Mouse (Mus musculus): ENCODE results near the gene Nr2e1. TPM values are rescaled to one million over a fixed set of nuclear protein-coding genes. Genes with fewer than 3 reads are reported as not detected.

Nr2e1 gene
- polyA plus RNA-seq, 1 experiment = not detected

- H3K27me3 ChIP-seq (ENCODE audit: control insufficient read depth, insufficient read depth, insufficient read length) = peaks cover 96% of the 10 kb centered on the region
- no peak overlapping the region for H3ac ChIP-seq (ENCODE audit: control insufficient read depth, insufficient read length, low read depth)
- H3K79me2 ChIP-seq (ENCODE audit: control insufficient read depth, insufficient read depth) = no peaks in the 10 kb centered on the region
- H3K36me3 ChIP-seq (ENCODE audit: control insufficient read depth, insufficient read depth) = no peaks in the 10 kb centered on the region
- H3K4me3 ChIP-seq (ENCODE audit: insufficient read depth, poor library complexity, severe bottlenecking) = no peak overlapping the region
- no peak for TF ChIP-seq MYOD1 (IDR thresholded peaks at IDR 0.05; ENCODE audit: control insufficient read depth, insufficient read length, low read depth)
- no peak for TF ChIP-seq MYOG (IDR thresholded peaks at IDR 0.05; ENCODE audit: control insufficient read depth, extremely low read depth, insufficient read length)
- TF ChIP-seq FOSL1 (IDR thresholded peaks at IDR 0.05; ENCODE audit: insufficient read depth, low read length, poor library complexity, severe bottlenecking) = no peak
- TF ChIP-seq USF1 (IDR thresholded peaks at IDR 0.05; ENCODE audit: low read depth) = no peak
- TF ChIP-seq CEBPB (IDR thresholded peaks at IDR 0.05; ENCODE audit: low read depth) = no peak
- TF ChIP-seq CTCF (IDR thresholded peaks at IDR 0.05; ENCODE audit: control insufficient read depth, insufficient read depth, insufficient read length) = no peak
- TF ChIP-seq MAX (IDR thresholded peaks at IDR 0.05) = no peak
- H3K79me3 ChIP-seq (ENCODE audit: low read depth) = no peaks in the 10 kb centered on the region
Observed at GRCm38 (mm10) chr10:42584436-42584983, 1.1 kb upstream of the Nr2e1 start.

GRCm38 (mm10) chr10:42583902-42584435 is 537 bp upstream of the Nr2e1 start:
- TF ChIP-seq USF1 (IDR thresholded peaks at IDR 0.05; ENCODE audit: low read depth) (no peak), FOSL1 (IDR thresholded peaks at IDR 0.05; ENCODE audit: insufficient read depth, low read length, poor library complexity, severe bottlenecking) (no peak), MYOD1 (IDR thresholded peaks at IDR 0.05; ENCODE audit: control insufficient read depth, insufficient read length, low read depth) (no peak), CTCF (IDR thresholded peaks at IDR 0.05; ENCODE audit: control insufficient read depth, insufficient read depth, insufficient read length) (no peak), CEBPB (IDR thresholded peaks at IDR 0.05; ENCODE audit: low read depth) (no peak), MYOG (IDR thresholded peaks at IDR 0.05; ENCODE audit: control insufficient read depth, extremely low read depth, insufficient read length) (no peak), MAX (IDR thresholded peaks at IDR 0.05) (no peak)
- Histone ChIP-seq H3K79me2 (ENCODE audit: control insufficient read depth, insufficient read depth) (no peaks in the 10 kb centered on the region), H3K79me3 (ENCODE audit: low read depth) (no peaks in the 10 kb centered on the region), H3K4me3 (ENCODE audit: insufficient read depth, poor library complexity, severe bottlenecking) (no peak overlapping the region), H3ac (ENCODE audit: control insufficient read depth, insufficient read length, low read depth) (no peak overlapping the region), H3K36me3 (ENCODE audit: control insufficient read depth, insufficient read depth) (no peaks in the 10 kb centered on the region), H3K27me3 (ENCODE audit: control insufficient read depth, insufficient read depth, insufficient read length) (peaks cover 97% of the 10 kb centered on the region)

- TF ChIP-seq FOSL1 (IDR thresholded peaks at IDR 0.05; ENCODE audit: insufficient read depth, low read length, poor library complexity, severe bottlenecking) (no peak), MYOD1 (IDR thresholded peaks at IDR 0.05; ENCODE audit: control insufficient read depth, insufficient read length, low read depth) (no peak), CEBPB (IDR thresholded peaks at IDR 0.05; ENCODE audit: low read depth) (no peak), MAX (IDR thresholded peaks at IDR 0.05) (no peak), USF1 (IDR thresholded peaks at IDR 0.05; ENCODE audit: low read depth) (no peak), MYOG (IDR thresholded peaks at IDR 0.05; ENCODE audit: control insufficient read depth, extremely low read depth, insufficient read length) (no peak), CTCF (IDR thresholded peaks at IDR 0.05; ENCODE audit: control insufficient read depth, insufficient read depth, insufficient read length) (no peak)
- Histone ChIP-seq H3ac (ENCODE audit: control insufficient read depth, insufficient read length, low read depth) (no peak overlapping the region), H3K79me2 (ENCODE audit: control insufficient read depth, insufficient read depth) (no peaks in the 10 kb centered on the region), H3K4me3 (ENCODE audit: insufficient read depth, poor library complexity, severe bottlenecking) (no peak overlapping the region), H3K79me3 (ENCODE audit: low read depth) (no peaks in the 10 kb centered on the region), H3K27me3 (ENCODE audit: control insufficient read depth, insufficient read depth, insufficient read length) (peaks cover 97% of the 10 kb centered on the region), H3K36me3 (ENCODE audit: control insufficient read depth, insufficient read depth) (no peaks in the 10 kb centered on the region)
Observed at GRCm38 (mm10) chr10:42582566-42583110, 794 bp downstream of the Nr2e1 start.

- H3K36me3 ChIP-seq (ENCODE audit: control insufficient read depth, insufficient read depth) = no peaks in the 10 kb centered on the region
- no peak overlapping the region for H3ac ChIP-seq (ENCODE audit: control insufficient read depth, insufficient read length, low read depth)
- no peak for TF ChIP-seq CEBPB (IDR thresholded peaks at IDR 0.05; ENCODE audit: low read depth)
- no peak for TF ChIP-seq CTCF (IDR thresholded peaks at IDR 0.05; ENCODE audit: control insufficient read depth, insufficient read depth, insufficient read length)
- no peak for TF ChIP-seq FOSL1 (IDR thresholded peaks at IDR 0.05; ENCODE audit: insufficient read depth, low read length, poor library complexity, severe bottlenecking)
- TF ChIP-seq MYOD1 (IDR thresholded peaks at IDR 0.05; ENCODE audit: control insufficient read depth, insufficient read length, low read depth) = no peak
- TF ChIP-seq USF1 (IDR thresholded peaks at IDR 0.05; ENCODE audit: low read depth) = no peak
- no peaks in the 10 kb centered on the region for H3K79me2 ChIP-seq (ENCODE audit: control insufficient read depth, insufficient read depth)
- no peaks in the 10 kb centered on the region for H3K79me3 ChIP-seq (ENCODE audit: low read depth)
- H3K4me3 ChIP-seq (ENCODE audit: insufficient read depth, poor library complexity, severe bottlenecking) = no peak overlapping the region
- H3K27me3 ChIP-seq (ENCODE audit: control insufficient read depth, insufficient read depth, insufficient read length) = peaks cover 93% of the 10 kb centered on the region
Observed at GRCm38 (mm10) chr10:42581694-42582565, 1.5 kb downstream of the Nr2e1 start.

GRCm38 (mm10) chr10:42580951-42581277 is 2.5 kb downstream of the Nr2e1 start:
- Histone ChIP-seq H3K79me2 (ENCODE audit: control insufficient read depth, insufficient read depth) (no peaks in the 10 kb centered on the region), H3K79me3 (ENCODE audit: low read depth) (no peaks in the 10 kb centered on the region), H3K27me3 (ENCODE audit: control insufficient read depth, insufficient read depth, insufficient read length) (peaks cover 83% of the 10 kb centered on the region), H3K36me3 (ENCODE audit: control insufficient read depth, insufficient read depth) (no peaks in the 10 kb centered on the region), H3ac (ENCODE audit: control insufficient read depth, insufficient read length, low read depth) (no peak overlapping the region), H3K4me3 (ENCODE audit: insufficient read depth, poor library complexity, severe bottlenecking) (no peak overlapping the region)
- TF ChIP-seq MAX (IDR thresholded peaks at IDR 0.05) (no peak), CTCF (IDR thresholded peaks at IDR 0.05; ENCODE audit: control insufficient read depth, insufficient read depth, insufficient read length) (no peak), CEBPB (IDR thresholded peaks at IDR 0.05; ENCODE audit: low read depth) (no peak), MYOD1 (IDR thresholded peaks at IDR 0.05; ENCODE audit: control insufficient read depth, insufficient read length, low read depth) (no peak), MYOG (IDR thresholded peaks at IDR 0.05; ENCODE audit: control insufficient read depth, extremely low read depth, insufficient read length) (no peak), FOSL1 (IDR thresholded peaks at IDR 0.05; ENCODE audit: insufficient read depth, low read length, poor library complexity, severe bottlenecking) (no peak)
